Mouse (Mus musculus): ENCODE data around the gene Vmn1r43. TPM values are rescaled to one million over a fixed set of nuclear protein-coding genes. Genes with fewer than 3 reads are reported as not detected.
"Not testable (repeated sequence)": the region's sequence is repeated elsewhere in the genome, so short reads cannot be mapped to it uniquely, and the experiment has no call there.

Vmn1r43 gene
- total RNA-seq (2014; rRNA removed; ENCODE audit: low replicate concordance) (not detected in 2 replicates), polyA plus RNA-seq (2015; fragmentation: Nextera tagmentation; extraction: Ambion mirVana) (not detected in 2 replicates)

- not testable (repeated sequence) for H3K36me3 ChIP-seq (replicated peaks; ENCODE audit: control insufficient read depth, insufficient read depth, low read length); H3K4me2 ChIP-seq (ENCODE audit: low read depth, low read length); ATAC-seq (ENCODE audit: insufficient read depth, low read depth); H3K27ac ChIP-seq (ENCODE audit: low read depth); H3K9me3 ChIP-seq (replicated peaks; ENCODE audit: control insufficient read depth, low read length); DNase-seq (ENCODE audit: low spot score); H3K9ac ChIP-seq (replicated peaks; ENCODE audit: low read depth, low read length); H3K27me3 ChIP-seq (ENCODE audit: control insufficient read depth, insufficient read depth, low read length); H3K4me3 ChIP-seq (ENCODE audit: low read depth, low read length); H3K4me1 ChIP-seq (ENCODE audit: control insufficient read depth, insufficient read depth)
- WGBS = 64% methylated on average over 3 of the region's 3 CpGs
Measured at GRCm38 (mm10) chr6:89876313-89876712, at the start of gene Vmn1r43, which contains the start of gene Vmn1r42. Gene Vmn1r43, minus strand, starts transcription at chr6:89876413. Gene Vmn1r42, minus strand, starts transcription at chr6:89876413.

GRCm38 (mm10) chr6:89883812-89884211 is 7.6 kb upstream of the Vmn1r43 start:
- no peak overlapping the region for H3K27ac ChIP-seq (ENCODE audit: low read depth)
- WGBS = 46% methylated on average over 2 of the region's 2 CpGs

GRCm38 (mm10) chr6:89883360-89883759 is 7.1 kb upstream of the Vmn1r43 start, which contains the start of gene Vmn1r44:
Gene Vmn1r44, plus strand, starts transcription at chr6:89883660.
- H3K9me3 ChIP-seq (replicated peaks; ENCODE audit: control insufficient read depth, low read length) = no peaks in the 10 kb centered on the region
- 54% methylated on average over 1 of the region's 1 CpGs for WGBS

More at GRCm38 (mm10) chr6:89883812-89884211, 7.6 kb upstream of the Vmn1r43 start:
- TF ChIP-seq CTCF (IDR thresholded peaks at IDR 0.05; ENCODE audit: low read depth) (no peak), EP300 (IDR thresholded peaks at IDR 0.05; ENCODE audit: low read depth) (no peak)
- Histone ChIP-seq H3K4me1 (ENCODE audit: control insufficient read depth, insufficient read depth) (no peaks in the 10 kb centered on the region), H3K4me3 (ENCODE audit: low read depth, low read length) (no peak overlapping the region), H3K4me2 (ENCODE audit: low read depth, low read length) (no peak overlapping the region), H3K36me3 (replicated peaks; ENCODE audit: control insufficient read depth, insufficient read depth, low read length) (no peaks in the 10 kb centered on the region), H3K9me3 (replicated peaks; ENCODE audit: control insufficient read depth, low read length) (no peaks in the 10 kb centered on the region), H3K9ac (replicated peaks; ENCODE audit: low read depth, low read length) (no peak overlapping the region), H3K27me3 (ENCODE audit: control insufficient read depth, insufficient read depth, low read length) (no peaks in the 10 kb centered on the region)
- DNase-seq (ENCODE audit: low spot score) (no peak), ATAC-seq (ENCODE audit: insufficient read depth, low read depth) (no peak)

GRCm38 (mm10) chr6:89880867-89881266 is 4.7 kb upstream of the Vmn1r43 start:
- no peaks in the 10 kb centered on the region for H3K9me3 ChIP-seq (replicated peaks; ENCODE audit: control insufficient read depth, low read length)
- no peak for ATAC-seq (ENCODE audit: insufficient read depth, low read depth)
- H3K36me3 ChIP-seq (replicated peaks; ENCODE audit: control insufficient read depth, insufficient read depth, low read length) = no peaks in the 10 kb centered on the region
- no peaks in the 10 kb centered on the region for H3K27me3 ChIP-seq (ENCODE audit: control insufficient read depth, insufficient read depth, low read length)
- H3K9ac ChIP-seq (replicated peaks; ENCODE audit: low read depth, low read length) = no peak overlapping the region
- no peak overlapping the region for H3K4me2 ChIP-seq (ENCODE audit: low read depth, low read length)
- no peaks in the 10 kb centered on the region for H3K4me1 ChIP-seq (ENCODE audit: control insufficient read depth, insufficient read depth)
- no peak overlapping the region for H3K4me3 ChIP-seq (ENCODE audit: low read depth, low read length)
- no peak for DNase-seq (ENCODE audit: low spot score)
- TF ChIP-seq CTCF (IDR thresholded peaks at IDR 0.05; ENCODE audit: low read depth) (no peak), EP300 (IDR thresholded peaks at IDR 0.05; ENCODE audit: low read depth) (no peak)
- H3K27ac ChIP-seq (ENCODE audit: low read depth) = no peak overlapping the region

More at GRCm38 (mm10) chr6:89883360-89883759, 7.1 kb upstream of the Vmn1r43 start, which contains the start of gene Vmn1r44:
- H3K9ac ChIP-seq (replicated peaks; ENCODE audit: low read depth, low read length) = no peak within 1 kb of the TSS
- H3K4me1 ChIP-seq (ENCODE audit: control insufficient read depth, insufficient read depth) = no peaks in the 10 kb centered on the region
- ATAC-seq (ENCODE audit: insufficient read depth, low read depth) = no peak
- no peaks in the 10 kb centered on the region for H3K27me3 ChIP-seq (ENCODE audit: control insufficient read depth, insufficient read depth, low read length)
- H3K36me3 ChIP-seq (replicated peaks; ENCODE audit: control insufficient read depth, insufficient read depth, low read length) = no peaks in the 10 kb centered on the region
- H3K4me3 ChIP-seq (ENCODE audit: low read depth, low read length) = no peak within 1 kb of the TSS
- TF ChIP-seq EP300 (IDR thresholded peaks at IDR 0.05; ENCODE audit: low read depth) (no peak), CTCF (IDR thresholded peaks at IDR 0.05; ENCODE audit: low read depth) (no peak)
- no peak within 1 kb of the TSS for H3K4me2 ChIP-seq (ENCODE audit: low read depth, low read length)
- no peak for DNase-seq (ENCODE audit: low spot score)
- H3K27ac ChIP-seq (ENCODE audit: low read depth) = no peak within 1 kb of the TSS

- no peak overlapping the region for H3K4me3 ChIP-seq (ENCODE audit: low read depth, low read length)
- DNase-seq (ENCODE audit: low spot score) = no peak
- no peaks in the 10 kb centered on the region for H3K27me3 ChIP-seq (ENCODE audit: control insufficient read depth, insufficient read depth, low read length)
- 54% methylated on average over 2 of the region's 2 CpGs for WGBS
- no peak for ATAC-seq (ENCODE audit: insufficient read depth, low read depth)
- H3K27ac ChIP-seq (ENCODE audit: low read depth) = no peak overlapping the region
- H3K4me1 ChIP-seq (ENCODE audit: control insufficient read depth, insufficient read depth) = no peaks in the 10 kb centered on the region
- no peak overlapping the region for H3K9ac ChIP-seq (replicated peaks; ENCODE audit: low read depth, low read length)
- no peak for TF ChIP-seq CTCF (IDR thresholded peaks at IDR 0.05; ENCODE audit: low read depth)
- no peak for TF ChIP-seq EP300 (IDR thresholded peaks at IDR 0.05; ENCODE audit: low read depth)
- H3K36me3 ChIP-seq (replicated peaks; ENCODE audit: control insufficient read depth, insufficient read depth, low read length) = no peaks in the 10 kb centered on the region
- no peak overlapping the region for H3K4me2 ChIP-seq (ENCODE audit: low read depth, low read length)
- no peaks in the 10 kb centered on the region for H3K9me3 ChIP-seq (replicated peaks; ENCODE audit: control insufficient read depth, low read length)
Measured at GRCm38 (mm10) chr6:89876963-89877362, 750 bp upstream of the Vmn1r43 start.

GRCm38 (mm10) chr6:89867976-89868375 is 8.2 kb downstream of the Vmn1r43 start:
- no peak overlapping the region for H3K27ac ChIP-seq (ENCODE audit: low read depth)
- no peaks in the 10 kb centered on the region for H3K27me3 ChIP-seq (ENCODE audit: control insufficient read depth, insufficient read depth, low read length)
- no peaks in the 10 kb centered on the region for H3K36me3 ChIP-seq (replicated peaks; ENCODE audit: control insufficient read depth, insufficient read depth, low read length)
- DNase-seq (ENCODE audit: low spot score) = no peak
- WGBS = 90% methylated on average over 2 of the region's 2 CpGs
- no peak for ATAC-seq (ENCODE audit: insufficient read depth, low read depth)
- H3K4me1 ChIP-seq (ENCODE audit: control insufficient read depth, insufficient read depth) = no peaks in the 10 kb centered on the region
- TF ChIP-seq EP300 (IDR thresholded peaks at IDR 0.05; ENCODE audit: low read depth) (no peak), CTCF (IDR thresholded peaks at IDR 0.05; ENCODE audit: low read depth) (no peak)
- no peak overlapping the region for H3K9ac ChIP-seq (replicated peaks; ENCODE audit: low read depth, low read length)
- no peak overlapping the region for H3K4me2 ChIP-seq (ENCODE audit: low read depth, low read length)
- H3K9me3 ChIP-seq (replicated peaks; ENCODE audit: control insufficient read depth, low read length) = peaks cover 15% of the 10 kb centered on the region
- H3K4me3 ChIP-seq (ENCODE audit: low read depth, low read length) = no peak overlapping the region

Measured in heart, postnatal 0 days (tissue).